Mouse (Mus musculus): ENCODE data around the gene Ror2. TPM values are rescaled to one million over a fixed set of nuclear protein-coding genes. Genes with fewer than 3 reads are reported as not detected.
"Not testable (repeated sequence)": the region's sequence is repeated elsewhere in the genome, so short reads cannot be mapped to it uniquely, and the experiment has no call there.

Gene Ror2
- polyA plus RNA-seq (2015; fragmentation: Nextera tagmentation; extraction: Ambion mirVana), result 3.3 and 3.8 TPM in 2 replicates

DNA sequence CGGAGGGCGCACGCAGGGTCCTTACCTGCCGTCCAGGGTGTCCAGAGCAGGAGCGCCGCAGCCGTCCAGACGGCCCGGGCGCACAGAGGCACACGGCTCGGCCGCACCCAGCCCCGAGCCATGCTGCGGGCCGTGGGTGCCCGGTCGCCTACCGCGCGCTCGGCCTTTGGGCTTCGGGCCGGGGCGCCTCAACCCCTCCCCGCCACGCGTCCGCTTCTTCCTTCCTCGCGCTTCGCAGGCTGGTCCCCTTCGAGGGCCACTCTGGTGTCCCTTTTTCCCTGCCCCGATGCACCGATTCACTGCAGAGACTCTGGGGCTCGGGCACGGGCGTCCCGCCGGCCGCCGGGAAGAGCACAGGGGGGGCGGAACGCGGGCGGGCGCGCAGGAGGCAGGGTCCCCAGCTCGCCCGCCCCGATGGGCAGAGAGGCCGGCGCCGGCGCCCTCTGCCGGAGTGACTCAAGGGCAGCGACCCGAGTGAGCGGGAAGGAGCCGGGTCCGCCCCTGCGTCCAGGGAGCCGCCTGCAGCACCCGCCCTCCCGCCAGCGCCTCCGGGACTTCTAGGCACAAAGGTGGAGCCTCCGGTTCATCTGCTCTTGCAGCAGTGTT is at the start of gene Ror2:
Gene Ror2, minus strand, starts transcription at position 369 of the 606 bp plus-strand sequence.
- ATAC-seq (ENCODE audit: low FRiP score, low read depth), result peak; percentile 66
- H3K36me3 ChIP-seq, result no peaks in the 10 kb centered on the region
- H3K9ac ChIP-seq, result peak within 1 kb of the TSS; percentile 17
- no peak within 1 kb of the TSS for H3K27ac ChIP-seq (replicated peaks)
- H3K27me3 ChIP-seq, result peaks cover 16% of the 10 kb centered on the region
- no peaks in the 10 kb centered on the region for H3K9me3 ChIP-seq
- H3K4me1 ChIP-seq (replicated peaks), result peaks cover 16% of the 10 kb centered on the region
- WGBS, result under 1% methylated on average over 66 of the region's 68 CpGs
- H3K4me3 ChIP-seq, result peak within 1 kb of the TSS; percentile 44
- H3K4me2 ChIP-seq, result peak within 1 kb of the TSS; percentile 66

DNA sequence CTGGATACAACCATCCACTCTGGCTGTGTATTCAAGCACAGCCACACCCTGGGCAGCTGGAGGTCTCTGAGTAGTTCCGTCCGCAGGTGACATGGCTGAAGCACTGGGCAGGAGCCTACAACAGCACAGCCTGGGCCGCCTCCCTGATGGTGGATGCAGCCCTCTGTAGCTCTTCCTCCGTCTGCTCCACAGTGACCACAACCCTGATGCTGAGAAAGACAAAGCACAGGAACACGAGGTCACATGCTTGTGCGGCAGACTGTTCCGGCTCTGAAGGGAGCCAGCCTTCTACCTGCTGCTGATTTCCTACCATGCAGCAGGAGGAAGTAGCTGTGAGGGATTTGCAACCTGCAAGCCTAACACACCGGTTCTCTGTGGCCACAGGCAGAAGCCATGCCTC is 47.8 kb upstream of the Ror2 start:
- H3K4me2 ChIP-seq, result no peak overlapping the region
- no peak overlapping the region for H3K9ac ChIP-seq
- ATAC-seq (ENCODE audit: low FRiP score, low read depth), result no peak
- no peak overlapping the region for H3K4me3 ChIP-seq
- no peak overlapping the region for H3K27ac ChIP-seq (replicated peaks)
- 89% methylated on average over 8 of the region's 8 CpGs for WGBS
- H3K4me1 ChIP-seq (replicated peaks), result no peaks in the 10 kb centered on the region
- no peaks in the 10 kb centered on the region for H3K27me3 ChIP-seq
- H3K9me3 ChIP-seq, result no peaks in the 10 kb centered on the region
- peaks cover 58% of the 10 kb centered on the region for H3K36me3 ChIP-seq

DNA sequence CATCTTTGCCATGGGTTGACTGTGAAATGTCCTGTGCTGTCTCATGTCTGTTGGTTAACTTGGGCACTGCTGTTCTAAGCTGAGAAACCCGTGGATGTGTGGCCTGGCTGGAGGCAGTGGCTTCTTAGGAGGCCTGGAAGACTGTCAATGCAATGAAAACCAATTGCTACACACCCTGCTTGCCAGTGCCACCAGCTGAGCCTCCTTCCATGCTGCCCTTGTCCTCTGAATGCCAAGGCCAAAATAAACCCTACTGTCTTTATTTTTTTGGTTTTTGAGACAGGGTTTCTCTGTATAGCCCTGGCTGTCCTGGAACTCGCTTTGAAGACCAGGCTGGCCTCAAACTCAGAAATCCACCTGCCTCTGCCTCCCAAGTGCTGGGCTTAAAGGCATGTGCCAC is 44.3 kb upstream of the Ror2 start:
- H3K27ac ChIP-seq (replicated peaks), result no peak overlapping the region
- WGBS, result 78% methylated on average over 2 of the region's 2 CpGs

DNA sequence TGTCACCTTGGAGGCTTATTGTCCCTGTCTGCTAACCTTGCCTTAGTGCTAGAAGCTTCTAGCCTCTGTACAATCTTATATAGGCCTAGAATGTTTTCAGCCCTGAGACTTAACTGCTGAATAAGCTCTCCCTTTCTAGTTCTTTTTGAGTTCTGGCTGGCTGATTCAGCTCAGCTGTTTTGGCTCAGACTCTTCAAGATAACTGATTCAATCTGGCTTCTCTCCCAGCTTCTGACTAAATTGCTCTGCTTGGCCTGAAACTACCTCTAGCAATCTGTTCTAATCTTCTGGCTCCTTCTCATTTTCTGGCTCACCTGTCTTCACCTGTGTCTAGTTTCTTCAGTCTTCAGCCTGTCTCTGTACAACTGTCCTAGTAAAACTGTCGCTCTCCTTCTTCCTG is 39.6 kb upstream of the Ror2 start:
- H3K9me3 ChIP-seq, result no peaks in the 10 kb centered on the region
- 94% methylated on average over 1 of the region's 1 CpGs for WGBS
- no peak for ATAC-seq (ENCODE audit: low FRiP score, low read depth)
- no peaks in the 10 kb centered on the region for H3K36me3 ChIP-seq
- no peak overlapping the region for H3K27ac ChIP-seq (replicated peaks)
- H3K9ac ChIP-seq, result no peak overlapping the region
- no peaks in the 10 kb centered on the region for H3K4me1 ChIP-seq (replicated peaks)
- no peaks in the 10 kb centered on the region for H3K27me3 ChIP-seq
- H3K4me3 ChIP-seq, result no peak overlapping the region
- H3K4me2 ChIP-seq, result no peak overlapping the region

More for the DNA sequence above, 44.3 kb upstream of the Ror2 start:
- no peaks in the 10 kb centered on the region for H3K4me1 ChIP-seq (replicated peaks)
- no peaks in the 10 kb centered on the region for H3K9me3 ChIP-seq
- no peak overlapping the region for H3K4me3 ChIP-seq
- H3K27me3 ChIP-seq, result no peaks in the 10 kb centered on the region
- H3K36me3 ChIP-seq, result peaks cover 26% of the 10 kb centered on the region
- no peak overlapping the region for H3K4me2 ChIP-seq
- ATAC-seq (ENCODE audit: low FRiP score, low read depth), result no peak
- H3K9ac ChIP-seq, result no peak overlapping the region

DNA sequence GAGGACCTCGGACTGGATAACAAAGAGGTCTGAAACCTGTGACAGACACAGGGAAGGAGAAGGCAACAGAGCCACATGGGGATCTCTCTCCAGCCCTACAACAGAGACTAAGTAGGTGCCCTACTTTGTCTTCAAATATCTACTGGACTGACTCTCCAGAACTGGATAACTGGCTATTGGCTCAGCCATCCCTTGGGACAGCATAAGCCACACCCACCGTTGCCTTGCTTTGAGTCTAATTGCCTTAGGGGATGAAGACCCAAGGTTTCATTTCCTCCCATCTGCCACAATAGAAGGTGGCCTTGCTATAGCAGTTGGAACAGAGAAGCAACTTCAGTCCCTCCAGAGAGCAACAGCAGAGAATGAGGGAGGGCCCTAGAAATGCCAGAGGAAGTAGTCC is 37.7 kb upstream of the Ror2 start:
- Histone ChIP-seq H3K27me3 (no peaks in the 10 kb centered on the region), H3K9me3 (no peaks in the 10 kb centered on the region), H3K27ac (replicated peaks) (no peak overlapping the region), H3K4me1 (replicated peaks) (no peaks in the 10 kb centered on the region), H3K9ac (no peak overlapping the region), H3K4me3 (no peak overlapping the region), H3K36me3 (no peaks in the 10 kb centered on the region), H3K4me2 (no peak overlapping the region)
- ATAC-seq (ENCODE audit: low FRiP score, low read depth), result no peak
- WGBS, result 84% methylated on average over 2 of the region's 2 CpGs

DNA sequence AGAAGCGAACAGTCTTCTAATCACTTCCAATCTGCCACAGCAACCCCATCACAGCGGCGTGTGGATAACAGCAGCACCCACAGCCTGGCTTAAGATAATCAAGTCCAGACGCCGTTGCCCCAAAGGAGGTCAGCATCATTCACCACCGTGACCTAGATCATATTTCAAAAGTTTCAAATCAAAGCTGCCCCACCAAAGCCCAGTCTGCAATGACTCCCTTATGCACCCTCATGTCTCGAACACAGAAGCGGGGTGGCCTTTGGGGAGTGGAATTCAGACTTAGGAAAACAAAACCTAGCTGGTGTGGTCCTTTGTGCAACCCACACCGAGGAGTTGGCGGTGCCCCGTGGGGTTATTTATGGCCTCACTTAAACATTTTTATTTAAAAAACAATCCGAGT is 35.0 kb upstream of the Ror2 start:
- H3K27ac ChIP-seq (replicated peaks), result no peak overlapping the region

DNA sequence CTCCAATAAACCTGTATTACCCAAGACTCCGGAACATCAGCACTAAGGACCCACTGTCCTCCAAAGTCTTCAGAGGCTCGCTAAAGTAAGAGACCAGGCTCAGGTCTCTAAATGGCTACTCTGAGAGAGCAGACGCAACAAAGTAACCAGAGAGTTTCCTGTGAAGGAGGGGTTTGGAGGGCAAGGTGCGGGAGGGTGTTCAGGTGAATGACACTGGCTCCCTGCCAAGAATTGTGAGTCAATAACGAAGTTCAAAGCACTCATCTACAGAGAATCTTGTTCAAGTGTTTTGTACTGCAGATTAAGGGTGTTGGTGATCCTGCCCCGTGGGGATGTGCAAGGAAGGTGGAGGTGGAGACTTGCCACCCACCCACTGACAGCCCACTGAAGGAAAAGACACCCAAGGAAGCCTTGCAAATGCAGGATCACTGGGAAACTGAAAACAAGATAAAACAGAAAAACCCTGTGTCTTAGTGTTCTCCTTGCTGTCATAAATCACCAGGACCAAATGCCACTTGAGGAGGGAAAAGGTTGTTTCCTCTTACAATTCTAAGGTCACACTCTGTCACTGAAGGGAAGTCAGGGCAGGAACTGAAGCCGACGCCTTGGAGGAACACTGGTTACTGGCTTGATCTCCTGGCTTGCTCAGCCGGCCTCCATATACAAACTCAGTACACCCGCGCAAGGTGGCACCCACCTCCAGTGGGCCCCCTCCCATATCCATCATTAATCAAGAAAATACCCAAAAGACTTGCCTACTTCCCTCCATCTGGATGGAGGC is 30.8 kb upstream of the Ror2 start:
- 74% methylated on average over 11 of the region's 11 CpGs for WGBS
- H3K27ac ChIP-seq (replicated peaks), result no peak overlapping the region
- H3K4me3 ChIP-seq, result no peak overlapping the region
- H3K36me3 ChIP-seq, result no peaks in the 10 kb centered on the region
- no peaks in the 10 kb centered on the region for H3K27me3 ChIP-seq
- ATAC-seq (ENCODE audit: low FRiP score, low read depth), result no peak
- H3K4me2 ChIP-seq, result no peak overlapping the region
- no peaks in the 10 kb centered on the region for H3K4me1 ChIP-seq (replicated peaks)
- H3K9ac ChIP-seq, result no peak overlapping the region
- H3K9me3 ChIP-seq, result no peaks in the 10 kb centered on the region

More for the DNA sequence above, 35.0 kb upstream of the Ror2 start:
- Histone ChIP-seq H3K36me3 (no peaks in the 10 kb centered on the region), H3K27me3 (no peaks in the 10 kb centered on the region), H3K9ac (no peak overlapping the region), H3K9me3 (no peaks in the 10 kb centered on the region), H3K4me3 (no peak overlapping the region), H3K4me1 (replicated peaks) (no peaks in the 10 kb centered on the region), H3K4me2 (no peak overlapping the region)
- 84% methylated on average over 12 of the region's 12 CpGs for WGBS
- no peak for ATAC-seq (ENCODE audit: low FRiP score, low read depth)

DNA sequence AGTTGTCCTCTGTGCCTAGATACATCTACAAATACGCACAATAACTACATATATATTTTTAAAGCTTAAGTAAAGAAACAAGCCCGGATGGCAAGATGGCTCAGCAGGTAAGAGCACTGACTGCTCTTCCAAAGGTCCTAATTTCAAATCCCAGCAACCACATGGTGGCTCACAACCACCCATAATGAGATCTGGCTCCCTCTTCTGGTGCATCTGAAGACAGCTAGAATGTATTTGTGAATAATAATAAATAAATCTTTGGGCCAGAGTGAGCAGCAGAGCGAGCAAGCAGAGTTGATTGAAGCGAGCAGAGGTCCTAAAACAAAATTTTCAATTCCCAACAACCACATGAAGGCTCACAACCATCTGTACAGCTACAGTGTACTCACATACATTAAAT is 29.8 kb upstream of the Ror2 start:
- WGBS, result 76% methylated on average over 4 of the region's 4 CpGs
- H3K9ac ChIP-seq; ATAC-seq (ENCODE audit: low FRiP score, low read depth): not testable (repeated sequence)

DNA sequence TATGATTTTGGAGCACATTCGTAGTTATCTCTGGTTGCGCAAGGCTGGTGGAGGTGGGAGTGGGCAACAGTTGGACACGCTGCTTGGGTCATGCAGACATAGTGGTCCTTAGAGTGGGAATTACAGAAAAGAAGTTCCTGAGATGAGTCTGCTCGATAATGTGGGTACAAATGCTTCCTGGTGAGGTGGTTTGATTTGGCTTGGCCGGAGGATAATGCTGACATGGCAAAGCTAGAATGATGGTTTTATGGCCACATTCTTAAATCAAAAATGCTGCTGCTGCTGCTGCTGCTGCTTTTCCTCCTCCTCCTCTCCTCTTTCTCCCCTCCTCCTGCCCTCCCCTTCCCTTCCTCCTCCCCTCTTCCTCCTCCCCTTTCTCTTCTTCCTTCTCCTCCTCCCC is 24.5 kb upstream of the Ror2 start:
- H3K36me3 ChIP-seq, result no peaks in the 10 kb centered on the region
- no peak for ATAC-seq (ENCODE audit: low FRiP score, low read depth)
- H3K4me1 ChIP-seq (replicated peaks), result peaks cover 14% of the 10 kb centered on the region
- H3K27ac ChIP-seq (replicated peaks), result no peak overlapping the region
- no peak overlapping the region for H3K9ac ChIP-seq
- no peak overlapping the region for H3K4me3 ChIP-seq
- no peaks in the 10 kb centered on the region for H3K27me3 ChIP-seq
- H3K4me2 ChIP-seq, result no peak overlapping the region
- WGBS, result 86% methylated on average over 5 of the region's 5 CpGs
- no peaks in the 10 kb centered on the region for H3K9me3 ChIP-seq

More for the DNA sequence above, 29.8 kb upstream of the Ror2 start:
- H3K36me3 ChIP-seq; H3K27ac ChIP-seq (replicated peaks); H3K9me3 ChIP-seq; H3K4me2 ChIP-seq; H3K4me3 ChIP-seq; H3K27me3 ChIP-seq; H3K4me1 ChIP-seq (replicated peaks): not testable (repeated sequence)

DNA sequence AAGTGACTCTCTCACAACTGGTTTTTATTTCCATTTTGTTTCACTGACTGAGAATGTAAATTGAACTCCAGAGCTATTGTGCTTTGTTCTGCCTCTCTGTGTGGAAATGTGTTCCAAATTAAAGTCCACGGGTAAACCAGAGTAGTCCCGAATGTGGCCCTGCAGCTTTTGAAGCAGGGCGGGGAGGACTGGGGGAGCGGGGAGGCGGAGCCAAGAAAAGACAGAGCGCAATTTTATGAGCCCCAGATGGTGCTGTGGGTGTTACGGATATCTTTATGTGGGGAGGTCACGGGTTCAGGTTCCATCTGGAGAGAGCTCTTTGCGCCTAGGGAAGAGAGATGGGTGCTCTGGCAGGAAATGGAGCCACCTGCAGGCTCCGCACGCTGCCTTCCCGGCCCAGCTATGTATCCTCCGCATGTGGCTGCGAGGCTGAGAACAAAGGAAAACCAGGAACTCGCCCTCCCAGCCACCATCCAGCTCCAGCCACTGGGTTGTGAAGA is 23.8 kb upstream of the Ror2 start:
- peaks cover 14% of the 10 kb centered on the region for H3K4me1 ChIP-seq (replicated peaks)
- H3K27ac ChIP-seq (replicated peaks), result peak overlapping the region; percentile 46
- H3K4me3 ChIP-seq, result peak overlapping the region; percentile 24
- peak; percentile 79 for ATAC-seq (ENCODE audit: low FRiP score, low read depth)
- no peak overlapping the region for H3K9ac ChIP-seq
- no peaks in the 10 kb centered on the region for H3K36me3 ChIP-seq
- no peaks in the 10 kb centered on the region for H3K9me3 ChIP-seq
- no peaks in the 10 kb centered on the region for H3K27me3 ChIP-seq
- WGBS, result 2% methylated on average over 15 of the region's 15 CpGs
- H3K4me2 ChIP-seq, result peak overlapping the region; percentile 56

DNA sequence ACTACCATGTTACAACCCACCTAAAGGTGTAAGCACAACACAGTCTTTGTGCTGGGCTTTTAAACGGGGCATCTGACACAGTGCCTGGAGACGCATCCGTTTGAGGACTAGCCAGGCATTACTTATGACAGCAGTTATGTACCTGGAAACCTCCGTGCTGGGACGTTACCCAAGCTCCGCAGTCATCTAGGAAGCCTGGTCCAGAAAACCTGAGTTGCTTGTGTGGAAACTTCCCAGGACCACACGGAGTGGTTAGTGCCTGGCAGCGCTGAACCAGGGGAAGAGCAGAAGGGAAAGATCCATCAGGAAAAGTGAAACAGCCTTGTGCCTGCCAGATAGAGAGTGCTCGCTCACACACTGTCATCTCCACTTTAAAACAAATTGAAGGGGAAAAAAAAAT is 23.2 kb upstream of the Ror2 start:
- WGBS, result 38% methylated on average over 9 of the region's 9 CpGs
- H3K9me3 ChIP-seq, result no peaks in the 10 kb centered on the region
- no peak overlapping the region for H3K27ac ChIP-seq (replicated peaks)
- no peaks in the 10 kb centered on the region for H3K36me3 ChIP-seq
- peak overlapping the region; percentile 56 for H3K4me2 ChIP-seq
- peaks cover 14% of the 10 kb centered on the region for H3K4me1 ChIP-seq (replicated peaks)
- H3K4me3 ChIP-seq, result no peak overlapping the region
- no peak for ATAC-seq (ENCODE audit: low FRiP score, low read depth)
- no peak overlapping the region for H3K9ac ChIP-seq
- H3K27me3 ChIP-seq, result no peaks in the 10 kb centered on the region

DNA sequence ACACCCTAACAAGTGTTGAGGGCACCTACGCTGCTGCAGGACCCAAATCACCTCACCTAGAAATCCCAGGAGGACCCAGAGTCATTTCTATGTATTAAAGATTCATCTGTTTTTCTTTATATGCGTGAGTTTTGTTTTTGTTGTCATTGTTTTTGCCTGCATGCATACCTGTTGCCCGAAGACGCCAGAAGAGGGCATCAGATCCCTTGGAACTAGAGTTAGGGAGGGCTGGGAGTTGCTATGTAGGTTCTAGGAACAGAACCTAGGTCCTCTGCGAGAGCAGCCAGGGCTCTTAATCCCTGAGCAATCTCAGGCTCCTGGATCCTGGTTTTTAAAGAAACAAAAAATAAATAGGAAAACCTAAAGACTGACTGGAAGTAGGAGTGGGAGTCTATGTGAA is 20.9 kb upstream of the Ror2 start:
- WGBS, result 71% methylated on average over 5 of the region's 5 CpGs
- Histone ChIP-seq H3K36me3 (no peaks in the 10 kb centered on the region), H3K27ac (replicated peaks) (no peak overlapping the region)

More for the DNA sequence above, 20.9 kb upstream of the Ror2 start:
- Histone ChIP-seq H3K9me3 (no peaks in the 10 kb centered on the region), H3K9ac (no peak overlapping the region), H3K4me3 (no peak overlapping the region), H3K4me2 (no peak overlapping the region), H3K4me1 (replicated peaks) (peaks cover 14% of the 10 kb centered on the region), H3K27me3 (no peaks in the 10 kb centered on the region)
- no peak for ATAC-seq (ENCODE audit: low FRiP score, low read depth)

Data from hindbrain, embryonic 15.5 days (tissue).